Mouse (Mus musculus): ENCODE measurements around the gene Npr2. TPM values are rescaled to one million over a fixed set of nuclear protein-coding genes. Genes with fewer than 3 reads are reported as not detected.

Gene Npr2
- total and polyA plus RNA-seq, 3 experiments: 0.27 to 2.3 TPM; not detected in 1

- TF ChIP-seq SMC3 (IDR thresholded peaks at IDR 0.05; ENCODE audit: low read depth, low read length) (no peak), POLR2AphosphoS2 (IDR thresholded peaks at IDR 0.05; ENCODE audit: low read length) (no peak), SIN3A (IDR thresholded peaks at IDR 0.05; ENCODE audit: low read length) (peak; percentile 50; the same call in 1 of the 2 replicates)
Observed at GRCm38 (mm10) chr4:43613060-43613730, 18.5 kb upstream of the Npr2 start (continued).

DNA sequence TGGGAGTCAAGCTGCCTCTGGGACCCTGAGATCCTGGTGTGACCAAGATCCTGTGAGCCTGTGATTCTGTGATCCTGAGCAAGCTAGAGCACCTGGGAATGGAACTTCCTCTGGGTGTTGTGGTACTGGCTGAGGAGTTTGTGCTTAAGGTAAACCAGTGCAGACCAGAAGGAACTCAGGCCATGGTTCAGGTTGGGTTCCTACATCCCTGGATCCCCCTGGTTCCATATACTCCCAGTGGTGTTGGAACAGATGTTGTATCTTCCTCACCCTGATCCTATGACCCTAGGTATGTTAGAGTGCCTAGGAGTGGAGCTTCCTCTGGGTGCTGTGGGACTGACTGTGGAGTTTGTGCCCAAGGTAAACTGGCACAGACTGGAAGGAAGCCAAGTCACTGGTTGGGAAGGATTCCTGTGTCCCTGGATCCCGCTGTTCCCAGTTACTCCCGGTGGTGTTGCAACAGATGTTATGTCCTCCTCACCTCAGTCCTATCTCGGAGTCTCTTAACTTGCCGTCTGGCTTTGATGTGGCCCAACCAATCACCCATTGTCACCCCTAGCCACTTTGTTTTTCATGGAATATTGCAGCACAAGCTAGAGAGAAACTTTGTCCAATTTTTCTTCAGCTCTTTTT lies 11.5 kb upstream of the Npr2 start:
- no peak for TF ChIP-seq GABPA (IDR thresholded peaks at IDR 0.05; ENCODE audit: low read depth, low read length)
- TF ChIP-seq MAX (IDR thresholded peaks at IDR 0.05; ENCODE audit: low read length): no peak
- TF ChIP-seq MEF2A (IDR thresholded peaks at IDR 0.05; ENCODE audit: extremely low read depth, insufficient replicate concordance, low read depth, low read length, poor library complexity, severe bottlenecking): no peak
- TF ChIP-seq ZC3H11A (IDR thresholded peaks at IDR 0.05; ENCODE audit: low read depth, low read length): no peak
- no peak for TF ChIP-seq USF2 (IDR thresholded peaks at IDR 0.05; ENCODE audit: borderline replicate concordance in 1 of 2, insufficient read depth in 1 of 2, low read depth in 1 of 2, low read length in 2 of 2)
- no peak for TF ChIP-seq TCF12 (IDR thresholded peaks at IDR 0.05; ENCODE audit: low read depth, low read length)
- TF ChIP-seq RAD21 (IDR thresholded peaks at IDR 0.05; ENCODE audit: low read depth, low read length): no peak
- no peak for TF ChIP-seq ELF1 (IDR thresholded peaks at IDR 0.05; ENCODE audit: low read depth, low read length)
- TF ChIP-seq GATA1 (IDR thresholded peaks at IDR 0.05; ENCODE audit: low read depth, low read length): no peak
- no peak for TF ChIP-seq EP300 (IDR thresholded peaks at IDR 0.05; ENCODE audit: low read depth in 1 of 2, low read length in 2 of 2)

GRCm38 (mm10) chr4:43629106-43629817 lies 2.5 kb upstream of the Npr2 start:
- Histone ChIP-seq H3K79me2 (ENCODE audit: control insufficient read depth, insufficient read depth, low read length, poor library complexity) (no peaks in the 10 kb centered on the region), H3K4me1 (ENCODE audit: control insufficient read depth in 1 of 2, insufficient read depth in 2 of 2, low read length in 2 of 2) (no peaks in the 10 kb centered on the region; a peak in 1 of 4 replicates), H3K27ac (ENCODE audit: control insufficient read depth, low read depth, low read length) (no peak overlapping the region), H3K9me3 (replicated peaks; ENCODE audit: insufficient read depth, low read length) (no peaks in the 10 kb centered on the region), H3K36me3 (ENCODE audit: control insufficient read depth in 1 of 2, insufficient read depth in 2 of 2, low read length in 2 of 2) (no peaks in the 10 kb centered on the region), H3K9ac (ENCODE audit: control insufficient read depth, low read depth, low read length, poor library complexity, severe bottlenecking) (no peak overlapping the region), H3K27me3 (ENCODE audit: control insufficient read depth in 1 of 2, insufficient read depth in 2 of 2, low read length in 2 of 2) (peaks cover 4 to 6% of the 10 kb centered on the region in 2 experiments), H3K4me3 (ENCODE audit: control insufficient read depth in 1 of 2, insufficient read depth in 1 of 2, low read depth in 2 of 2, low read length in 2 of 2) (no peak overlapping the region)
- TF ChIP-seq GABPA (IDR thresholded peaks at IDR 0.05; ENCODE audit: low read depth, low read length): no peak
- TF ChIP-seq USF1 (IDR thresholded peaks at IDR 0.05; ENCODE audit: low read depth, low read length): no peak
- no peak for TF ChIP-seq E2F4 (IDR thresholded peaks at IDR 0.05; ENCODE audit: borderline replicate concordance, low read depth, low read length)
- no peak for TF ChIP-seq JUND (IDR thresholded peaks at IDR 0.05; ENCODE audit: low read depth, low read length)
- TF ChIP-seq POLR2AphosphoS5 (IDR thresholded peaks at IDR 0.05; ENCODE audit: borderline replicate concordance, low read depth, low read length): no peak
- TF ChIP-seq HCFC1 (IDR thresholded peaks at IDR 0.05; ENCODE audit: low read depth, low read length): no peak
- no peak for TF ChIP-seq TBP (IDR thresholded peaks at IDR 0.05; ENCODE audit: low read depth, low read length)
- TF ChIP-seq SMC3 (IDR thresholded peaks at IDR 0.05; ENCODE audit: low read depth, low read length): no peak
- no peak for TF ChIP-seq POLR2A (IDR thresholded peaks at IDR 0.05; ENCODE audit: control insufficient read depth in 1 of 2, insufficient read depth in 1 of 2, low read depth in 1 of 2, low read length in 2 of 2, poor library complexity in 1 of 2)
- TF ChIP-seq NRF1 (IDR thresholded peaks at IDR 0.05; ENCODE audit: insufficient read depth, low read depth, low read length, poor library complexity, severe bottlenecking): no peak
- no peak for TF ChIP-seq CTCF (IDR thresholded peaks at IDR 0.05 in 2 of 3, conservative IDR thresholded peaks at IDR 0.05 in 1 of 3; ENCODE audit: control insufficient read depth in 1 of 3, insufficient read depth in 1 of 3, low read depth in 2 of 3, low read length in 3 of 3, poor library complexity in 1 of 3, severe bottlenecking in 1 of 3)
- no peak for TF ChIP-seq ZNF384 (IDR thresholded peaks at IDR 0.05; ENCODE audit: low read depth, low read length)
- TF ChIP-seq KAT2A (conservative IDR thresholded peaks at IDR 0.05; ENCODE audit: low read depth, low read length): no peak
- TF ChIP-seq MXI1 (IDR thresholded peaks at IDR 0.05; ENCODE audit: low read depth, low read length): no peak
- no peak for TF ChIP-seq CHD2 (IDR thresholded peaks at IDR 0.05; ENCODE audit: low read length)
- no peak for DNase-seq (ENCODE audit: low read depth, low spot score)

More for the DNA sequence above, 11.5 kb upstream of the Npr2 start:
- no peaks in the 10 kb centered on the region for H3K36me3 ChIP-seq (ENCODE audit: control insufficient read depth in 1 of 2, insufficient read depth in 2 of 2, low read length in 2 of 2)
- no peak overlapping the region for H3K4me3 ChIP-seq (ENCODE audit: control insufficient read depth in 1 of 2, insufficient read depth in 1 of 2, low read depth in 2 of 2, low read length in 2 of 2)
- H3K9ac ChIP-seq (ENCODE audit: control insufficient read depth, low read depth, low read length, poor library complexity, severe bottlenecking): no peak overlapping the region
- H3K4me1 ChIP-seq (ENCODE audit: control insufficient read depth in 1 of 2, insufficient read depth in 2 of 2, low read length in 2 of 2): no peaks in the 10 kb centered on the region
- no peaks in the 10 kb centered on the region for H3K27me3 ChIP-seq (ENCODE audit: control insufficient read depth in 1 of 2, insufficient read depth in 2 of 2, low read length in 2 of 2)
- no peak for DNase-seq (ENCODE audit: low read depth, low spot score)
- H3K79me2 ChIP-seq (ENCODE audit: control insufficient read depth, insufficient read depth, low read length, poor library complexity): no peaks in the 10 kb centered on the region
- no peaks in the 10 kb centered on the region for H3K9me3 ChIP-seq (replicated peaks; ENCODE audit: insufficient read depth, low read length)
- no peak overlapping the region for H3K27ac ChIP-seq (ENCODE audit: control insufficient read depth, low read depth, low read length)
